Mouse (Mus musculus) embryonic fibroblast, embryonic 13.5 days (primary cell): ENCODE measurements around the gene Serpina3n.

ENCODE experiments used
- CTCF ChIP-seq: IDR thresholded peaks from 2 replicates; pipeline ENCODE4 v1.5.1; 2011; ENCODE audit warnings: mild to moderate bottlenecking, control low read depth, low read length, moderate library complexity, borderline replicate concordance; ENCODE audit not compliant: insufficient read depth
- POLR2A ChIP-seq: IDR thresholded peaks from 2 replicates; pipeline ENCODE4 v1.6.1; 2011; ENCODE audit warnings: low read depth, mild to moderate bottlenecking, control low read depth, low read length, moderate library complexity

DNA sequence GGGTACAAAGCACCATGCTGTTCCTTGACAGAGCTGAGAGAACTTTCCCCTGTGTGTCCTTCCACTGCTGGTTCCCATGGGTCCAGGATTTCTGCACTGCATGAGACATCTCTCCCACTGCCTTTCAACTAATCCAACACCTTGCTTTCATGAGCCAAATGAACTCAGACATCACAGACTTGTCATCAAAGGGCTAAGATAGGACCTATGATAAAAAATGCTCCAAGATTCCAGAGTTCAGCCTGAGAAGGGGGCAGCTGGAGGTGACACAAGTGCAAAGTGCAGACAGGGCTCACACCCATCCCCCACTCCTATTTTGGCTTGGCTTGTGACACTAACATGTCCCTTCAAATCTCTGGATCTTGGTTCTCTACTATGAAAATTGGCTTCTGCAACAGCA is 18.1 kb upstream of the Serpina3n start:
- TF ChIP-seq CTCF (no peak), POLR2A (no peak)
